Mouse (Mus musculus) bone marrow macrophage, adult 2 months (primary cell): Measurements from ENCODE around the gene Nup37. TPM values are rescaled to one million over a fixed set of nuclear protein-coding genes. Genes with fewer than 3 reads are reported as not detected.
A peak's percentile ranks its signal among the peaks of the same experiment; 100 is the strongest.

Experiments used
- H3K27ac ChIP-seq: 2 replicates; pipeline ENCODE4 v1.5.1; 2012; ENCODE audit warnings: low read depth, low read length; ENCODE audit not compliant: insufficient read depth
- H3K4me1 ChIP-seq: 2 replicates; pipeline ENCODE4 v1.6.1; 2012; ENCODE audit warnings: low read length; ENCODE audit not compliant: control insufficient read depth, insufficient read depth
- H3K4me3 ChIP-seq: 2 replicates; pipeline ENCODE4 v1.5.1; 2012; ENCODE audit warnings: mild to moderate bottlenecking, low read length, moderate library complexity; ENCODE audit not compliant: insufficient read depth
- CTCF ChIP-seq: IDR thresholded peaks from 2 replicates; pipeline ENCODE4 v1.5.1; 2012; ENCODE audit warnings: low read depth, mild to moderate bottlenecking, low read length, moderate library complexity
- POLR2A ChIP-seq: IDR thresholded peaks from 2 replicates; pipeline ENCODE4 v1.6.1; 2012; ENCODE audit warnings: mild to moderate bottlenecking, low read depth, low read length, borderline replicate concordance
- polyA plus RNA-seq: library from polyadenylated mRNA; stranded (reverse); fragments of >200 nt; gene quantifications from 2 replicates; pipeline ENCODE4 v1.2.4, GENCODE M21; 2012; ENCODE audit not compliant: missing spikeins, insufficient read depth, insufficient read length

The Nup37 gene
- polyA plus RNA-seq, 1 experiment, result 13.3 TPM

DNA sequence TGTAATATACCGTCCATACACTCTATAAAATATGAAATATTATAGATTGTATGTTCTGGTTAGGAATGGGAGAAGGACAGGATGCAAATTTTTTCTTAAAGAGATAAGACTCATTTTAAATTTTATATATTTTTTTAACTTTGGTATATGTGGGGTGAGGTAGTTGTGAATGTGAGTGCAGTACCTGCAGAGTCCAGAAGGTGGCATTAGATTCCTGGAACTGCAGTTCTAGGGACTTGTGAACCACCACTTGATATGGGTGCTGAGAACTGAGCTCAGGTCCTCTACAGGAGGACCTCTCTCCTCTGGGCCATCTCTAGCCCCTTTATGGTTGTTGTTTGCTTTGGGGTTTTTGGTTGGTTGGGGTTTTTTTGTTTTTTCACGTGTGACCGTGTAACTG, 19.4 kb downstream of the Nup37 start:
- TF ChIP-seq CTCF (peak; percentile 38; the same call in 1 of the 2 replicates), POLR2A (no peak)
- Histone ChIP-seq H3K27ac (no peak overlapping the region), H3K4me1 (no peaks in the 10 kb centered on the region), H3K4me3 (no peak overlapping the region)

DNA sequence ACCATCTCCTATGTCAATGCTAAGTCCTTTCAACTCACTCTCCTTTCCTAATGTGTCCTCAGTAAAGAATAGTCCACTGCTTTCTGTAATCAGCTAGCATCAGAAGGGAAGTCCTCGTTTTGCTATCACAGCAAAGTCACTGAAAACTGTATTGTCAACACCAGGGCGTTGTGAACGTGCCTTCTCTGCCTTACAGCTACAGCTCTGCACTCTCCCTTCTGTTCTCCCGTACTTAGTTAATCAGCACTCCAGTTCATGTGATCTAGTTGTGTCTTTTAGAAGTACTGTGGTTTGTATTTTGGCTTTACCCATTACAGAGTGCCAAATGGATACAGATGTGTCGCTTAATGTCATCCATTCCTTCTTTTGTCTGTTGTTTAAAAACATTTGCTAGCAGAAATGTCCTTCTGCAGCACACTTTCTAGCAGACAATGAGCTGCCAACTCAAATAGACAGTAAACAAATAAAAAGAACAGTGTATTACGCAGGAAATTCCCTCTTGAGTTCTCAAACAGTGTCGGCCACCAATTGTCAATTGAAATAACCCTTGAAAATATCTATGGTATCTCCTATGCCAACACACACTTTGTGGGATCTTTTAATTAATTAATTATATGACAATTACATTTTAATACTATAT, 20.8 kb downstream of the Nup37 start:
- TF ChIP-seq POLR2A, result no peak
- no peak for TF ChIP-seq CTCF
- Histone ChIP-seq H3K4me1 (no peaks in the 10 kb centered on the region), H3K27ac (no peak overlapping the region)

DNA sequence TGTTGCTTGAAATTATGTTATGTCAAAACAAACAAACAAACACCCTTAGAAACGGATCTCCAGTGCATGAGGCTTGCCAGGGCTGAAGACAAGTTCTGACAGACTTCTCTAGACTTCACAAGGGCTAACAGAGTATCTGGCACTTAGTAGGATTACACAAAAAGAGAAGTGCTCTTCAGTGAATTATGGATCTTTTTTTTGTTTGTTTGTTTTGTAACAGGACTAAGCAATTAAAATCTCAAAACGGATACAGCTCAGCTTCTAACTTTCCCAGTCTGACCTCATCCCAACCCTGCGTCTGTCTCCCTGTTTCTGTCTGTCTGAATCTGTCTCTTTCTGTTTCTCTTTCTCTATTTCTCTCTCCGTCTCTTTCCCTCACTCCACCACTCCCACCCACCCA, 53.7 kb downstream of the Nup37 start:
- Histone ChIP-seq H3K27ac (no peak overlapping the region), H3K4me1 (peaks cover 4% of the 10 kb centered on the region), H3K4me3 (no peak overlapping the region; the same call in 1 of the 2 replicates)
- TF ChIP-seq POLR2A, result no peak
- TF ChIP-seq CTCF, result no peak

More for the DNA sequence above, 20.8 kb downstream of the Nup37 start:
- no peak overlapping the region for H3K4me3 ChIP-seq

DNA sequence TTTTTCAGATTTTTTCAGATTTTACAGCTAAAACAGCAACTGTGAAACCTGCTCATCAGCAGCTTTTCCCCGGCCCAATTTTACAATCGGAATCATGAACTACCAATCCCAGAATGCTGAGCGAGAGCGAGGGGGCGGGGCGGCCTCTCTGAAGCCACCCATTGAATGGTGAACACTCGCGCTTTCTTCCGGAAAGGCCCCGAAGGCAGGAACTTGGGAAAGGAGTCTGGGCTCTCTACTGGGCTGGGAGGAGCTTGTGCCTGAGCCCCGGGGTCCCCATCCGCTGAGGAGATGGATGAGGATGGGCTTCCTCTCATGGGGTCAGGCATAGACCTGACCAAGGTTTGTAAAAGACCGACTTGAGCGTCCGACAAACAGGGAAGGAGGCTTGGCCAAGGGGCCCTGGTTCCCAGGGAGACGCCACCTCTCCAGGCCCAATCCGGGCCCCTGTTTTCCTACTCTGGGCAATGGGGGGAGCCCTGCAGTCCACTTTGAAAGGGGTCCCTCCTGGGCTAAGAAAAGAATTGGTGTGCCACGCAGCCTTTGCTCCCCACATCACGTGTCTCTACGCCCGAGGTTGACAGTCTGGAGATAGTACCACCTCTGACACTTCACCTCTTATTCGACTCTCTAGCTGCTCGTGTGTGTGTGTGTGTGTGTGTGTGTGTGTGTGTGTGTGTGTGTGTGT, 54.3 kb downstream of the Nup37 start, which contains the start of gene Washc3:
Washc3 (plus strand) TSS at position 143 of the 688 bp plus-strand sequence.
- TF ChIP-seq POLR2A (no peak), CTCF (no peak)
- Histone ChIP-seq H3K4me1 (peaks cover 4% of the 10 kb centered on the region), H3K27ac (peak within 1 kb of the TSS; percentile 30), H3K4me3 (peak within 1 kb of the TSS; percentile 80)

DNA sequence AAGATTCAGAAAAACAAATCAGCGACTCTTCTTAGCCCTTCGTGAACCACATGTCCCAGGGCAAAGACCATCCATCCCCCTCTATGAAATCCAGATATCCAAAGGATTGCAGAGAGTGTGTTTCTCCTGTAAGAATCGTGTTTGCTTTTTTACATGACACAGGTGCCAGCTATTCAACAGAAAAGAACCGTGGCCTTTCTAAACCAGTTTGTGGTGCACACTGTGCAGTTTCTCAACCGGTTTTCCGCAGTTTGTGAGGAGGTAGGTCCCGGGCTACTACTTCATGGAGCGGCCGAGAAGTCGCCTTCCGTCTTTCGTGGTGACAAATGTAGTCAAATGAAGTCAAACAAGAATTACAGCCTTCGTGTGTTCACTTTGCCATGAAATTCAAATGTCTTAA, 54.9 kb downstream of the Nup37 start:
- TF ChIP-seq POLR2A (no peak), CTCF (no peak)
- H3K27ac ChIP-seq, result no peak overlapping the region
- peak overlapping the region; percentile 80 for H3K4me3 ChIP-seq
- H3K4me1 ChIP-seq, result peaks cover 4% of the 10 kb centered on the region

DNA sequence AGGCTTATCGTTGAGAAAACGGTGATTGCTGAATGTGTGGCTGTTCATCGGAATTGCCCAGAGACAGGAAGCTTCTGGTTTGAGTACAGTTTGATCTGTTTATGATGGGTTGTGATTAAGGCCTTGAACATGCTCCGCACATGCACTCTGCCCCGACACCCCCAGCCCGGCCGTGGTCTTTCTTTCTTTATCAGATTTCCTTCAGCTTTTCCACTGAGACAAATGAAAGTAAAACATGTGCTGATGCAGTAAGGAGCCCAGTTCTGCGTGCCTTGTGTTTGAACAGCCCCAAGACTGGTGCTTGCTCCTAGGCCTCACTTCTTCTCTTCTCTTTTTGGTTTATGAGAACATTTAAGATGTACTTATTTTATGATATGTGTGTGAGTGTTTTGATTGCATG, 55.8 kb downstream of the Nup37 start:
- TF ChIP-seq POLR2A (no peak), CTCF (no peak)
- Histone ChIP-seq H3K27ac (no peak overlapping the region), H3K4me1 (peaks cover 6% of the 10 kb centered on the region), H3K4me3 (no peak overlapping the region)

DNA sequence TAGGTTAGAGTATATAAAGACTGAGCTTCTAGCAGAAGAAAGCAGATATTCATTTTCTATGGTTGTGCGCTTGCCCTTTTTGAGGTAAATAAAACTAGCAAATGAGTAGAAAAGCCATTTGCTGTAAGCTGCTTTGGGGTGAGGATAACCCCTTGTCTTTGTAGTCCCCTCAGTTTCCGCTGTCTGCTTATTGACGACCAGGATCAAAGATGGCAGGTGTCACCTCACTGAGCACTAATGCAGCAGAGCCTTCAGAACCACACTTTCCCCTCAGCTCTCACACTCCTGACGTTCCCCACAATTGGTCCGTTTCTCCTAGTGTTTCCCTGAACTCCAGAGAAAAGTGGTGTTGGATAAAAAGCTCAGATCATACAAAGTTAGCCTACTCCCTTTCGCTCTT, 56.4 kb downstream of the Nup37 start:
- no peak overlapping the region for H3K27ac ChIP-seq
- H3K4me3 ChIP-seq, result no peak overlapping the region
- peaks cover 6% of the 10 kb centered on the region for H3K4me1 ChIP-seq
- TF ChIP-seq CTCF (no peak), POLR2A (no peak)

DNA sequence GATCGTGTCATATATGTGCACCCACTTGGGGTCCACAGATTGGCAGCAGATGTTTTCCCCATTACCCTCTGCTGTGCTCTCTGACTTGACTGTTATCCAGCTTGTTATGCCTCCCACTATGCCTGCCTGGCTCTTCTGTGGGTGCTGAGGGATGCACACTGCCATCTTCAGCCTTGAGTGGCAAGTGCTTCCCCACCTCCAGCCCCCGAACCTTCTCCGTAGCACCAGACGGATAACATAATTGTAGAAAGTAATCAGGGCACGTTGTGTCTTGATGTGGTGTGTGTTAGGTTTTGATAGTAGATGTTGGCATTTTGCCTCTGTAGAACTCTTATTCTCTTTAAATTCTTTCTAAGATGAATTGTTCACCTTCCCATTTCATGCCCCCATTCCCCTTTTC, 65.9 kb downstream of the Nup37 start:
- TF ChIP-seq CTCF (no peak), POLR2A (no peak)
- Histone ChIP-seq H3K4me1 (no peaks in the 10 kb centered on the region), H3K27ac (no peak overlapping the region), H3K4me3 (no peak overlapping the region)

DNA sequence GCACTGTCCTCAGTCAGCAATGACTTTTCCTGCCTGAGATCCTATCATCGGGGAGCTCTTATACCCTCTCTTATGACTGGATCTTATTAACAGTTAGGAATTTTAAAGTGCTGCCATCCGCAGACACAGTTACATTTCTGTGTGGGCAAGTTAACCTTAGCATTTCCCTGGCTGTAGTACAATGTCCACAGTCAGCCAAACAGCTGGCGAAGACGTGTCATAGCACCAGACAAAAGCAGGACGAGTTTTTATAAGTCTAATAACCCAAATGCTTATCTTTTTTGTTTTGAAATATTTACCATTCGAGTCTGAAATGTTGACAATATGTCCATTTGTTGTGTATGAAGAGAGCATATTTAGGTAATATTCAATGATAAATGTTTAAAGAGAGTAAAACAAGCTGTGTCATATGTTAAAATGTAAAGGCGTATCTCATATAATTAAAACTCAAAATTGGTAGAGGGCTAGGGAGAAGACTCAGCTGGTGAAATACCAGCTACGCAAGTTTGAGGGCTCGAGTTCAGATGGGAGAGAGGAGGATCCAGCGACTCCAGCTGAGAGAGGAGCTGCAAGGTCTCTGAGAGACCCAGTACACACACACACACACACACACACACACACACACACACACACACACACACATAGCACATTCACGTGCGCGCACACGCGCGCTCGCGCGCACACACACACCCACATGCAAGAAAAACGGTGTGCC, 68.2 kb downstream of the Nup37 start:
- no peak for TF ChIP-seq POLR2A
- no peak for TF ChIP-seq CTCF
- no peak overlapping the region for H3K4me3 ChIP-seq
- H3K4me1 ChIP-seq, result no peaks in the 10 kb centered on the region
- no peak overlapping the region for H3K27ac ChIP-seq

DNA sequence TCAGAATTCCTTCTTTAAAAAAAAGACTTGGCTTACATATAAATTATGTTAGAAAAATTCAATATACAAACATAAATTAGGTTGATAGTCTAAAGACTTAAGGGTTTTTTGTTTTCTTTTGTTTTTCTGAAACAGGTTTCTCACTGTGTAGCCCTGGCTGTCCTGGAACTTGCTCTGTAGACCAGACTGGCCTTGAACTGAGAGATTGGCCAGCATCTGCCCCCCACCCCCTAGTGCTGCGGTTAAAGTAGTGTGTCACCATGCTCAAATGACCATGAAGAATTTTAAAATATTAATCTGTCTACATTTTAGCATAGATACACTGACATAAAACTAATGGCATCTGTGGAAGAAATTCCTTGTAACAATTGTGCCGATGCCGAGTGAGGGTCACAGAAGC, 71.4 kb downstream of the Nup37 start:
- TF ChIP-seq POLR2A (no peak), CTCF (no peak)
- no peak overlapping the region for H3K4me3 ChIP-seq
- peaks cover 7% of the 10 kb centered on the region; the same call in 1 of the 2 replicates for H3K4me1 ChIP-seq
- no peak overlapping the region for H3K27ac ChIP-seq

DNA sequence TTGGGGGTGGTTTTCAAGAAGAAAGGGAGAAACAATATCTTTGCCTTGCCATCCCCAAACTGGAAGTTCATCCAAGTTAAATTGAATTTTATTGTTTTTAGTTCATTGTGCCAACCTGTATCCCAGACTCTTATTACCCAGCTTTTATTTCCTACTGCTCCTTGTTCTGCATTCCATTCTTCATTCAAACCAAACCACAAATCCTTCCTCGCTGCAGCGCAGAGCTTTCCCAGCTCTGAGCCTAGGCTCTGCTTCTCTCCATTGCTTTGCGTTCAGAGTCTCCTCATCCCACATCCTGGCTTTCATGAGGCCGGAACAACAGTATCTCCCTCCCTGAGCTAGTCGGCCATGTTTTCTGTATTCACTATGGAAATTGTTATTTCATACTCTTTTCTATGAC, 74.9 kb downstream of the Nup37 start:
- TF ChIP-seq CTCF, result no peak
- TF ChIP-seq POLR2A, result no peak
- Histone ChIP-seq H3K4me3 (no peak overlapping the region), H3K27ac (no peak overlapping the region), H3K4me1 (peaks cover 7% of the 10 kb centered on the region; the same call in 1 of the 2 replicates)
